Mouse (Mus musculus): Measurements from ENCODE around the gene Orai2.

DNA sequence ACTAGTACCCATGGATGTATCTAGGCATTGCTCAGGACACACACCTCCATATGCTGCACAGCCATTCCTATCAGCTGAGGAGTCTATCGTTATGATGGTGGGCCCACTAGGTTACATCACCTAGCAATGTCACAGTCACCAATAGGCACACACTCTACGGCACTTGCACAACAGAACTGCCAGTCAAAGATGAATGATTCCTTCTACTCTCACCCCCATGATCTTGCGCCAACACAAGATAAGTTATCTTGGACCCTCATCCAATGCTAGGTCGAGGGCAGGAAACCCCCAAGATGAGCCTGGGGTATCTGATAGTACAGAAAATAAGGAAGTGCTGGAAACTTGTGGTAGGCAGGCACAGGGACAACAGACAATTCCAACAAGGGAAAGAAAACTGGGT lies 12.3 kb upstream of the Orai2 start:
- TF ChIP-seq POLR2A (IDR thresholded peaks at IDR 0.05; ENCODE audit: extremely low read depth, insufficient read depth, low read length) (no peak), CTCF (IDR thresholded peaks at IDR 0.05; ENCODE audit: low read depth, low read length) (no peak)
